Mouse (Mus musculus) intestine, embryonic 16.5 days (tissue): ENCODE results near the gene Cinp. TPM values are rescaled to one million over a fixed set of nuclear protein-coding genes. Genes with fewer than 3 reads are reported as not detected.

ENCODE experiments used
- ATAC-seq: fragments of 200-750 bp; cut with Nextera tagmentation; 2 replicates; pipeline ENCODE4 v1.8.0; 2017; ENCODE audit warnings: moderate TSS enrichment, moderate library complexity
- H3K27ac ChIP-seq: fragments of 300-500 bp; sonication (generic); 2 replicates; pipeline ENCODE4 v1.5.1; 2014; ENCODE audit warnings: mild to moderate bottlenecking, low read length
- H3K27me3 ChIP-seq: fragments of 300-500 bp; sonication (generic); replicated peaks from 2 replicates; pipeline ENCODE4 v1.6.1; 2014; ENCODE audit warnings: low read length, control low read depth, mixed read lengths; ENCODE audit not compliant: control insufficient read depth, insufficient read depth
- H3K36me3 ChIP-seq: fragments of 300-500 bp; sonication (generic); 2 replicates; pipeline ENCODE4 v1.6.1; 2014; ENCODE audit warnings: low read length, control low read depth; ENCODE audit not compliant: control insufficient read depth, insufficient read depth
- H3K4me1 ChIP-seq: fragments of 300-500 bp; sonication (generic); 2 replicates; pipeline ENCODE4 v1.6.1; 2014; ENCODE audit warnings: low read length, control low read depth, mixed read lengths; ENCODE audit not compliant: control insufficient read depth, insufficient read depth
- H3K4me2 ChIP-seq: fragments of 300-500 bp; sonication (generic); 2 replicates; pipeline ENCODE4 v1.6.1; 2014; ENCODE audit warnings: low read depth, low read length, control low read depth
- H3K4me3 ChIP-seq: fragments of 300-500 bp; sonication (generic); 2 replicates; pipeline ENCODE4 v1.5.1; 2014; ENCODE audit warnings: mild to moderate bottlenecking, low read length
- H3K9ac ChIP-seq: fragments of 300-500 bp; sonication (generic); 2 replicates; pipeline ENCODE4 v1.6.1; 2014; ENCODE audit warnings: low read depth, low read length
- H3K9me3 ChIP-seq: fragments of 300-500 bp; sonication (generic); 2 replicates; pipeline ENCODE4 v1.6.1; 2016; ENCODE audit warnings: low read length, control low read depth; ENCODE audit not compliant: control insufficient read depth
- WGBS: fragments of 180-500 bp; shearing (Covaris S2); extraction: QIAGEN DNeasy Blood & Tissue Kit; methylation state at CpG from one replicate; pipeline ENCODE4 v1.1.7; 2014; 5-methylcytosine and 5-hydroxymethylcytosine counted together
- polyA plus RNA-seq: library from polyadenylated mRNA; unstranded; fragments of >200 nt; fragmentation: Nextera tagmentation; extraction: Ambion mirVana; gene quantifications from 2 replicates; pipeline ENCODE4 v1.2.1, GENCODE M21; 2015

Gene Cinp
- polyA plus RNA-seq, 1 experiment from 2014 or later, result 72.7 TPM

GRCm38 (mm10) chr12:110841731-110842493 lies 47.0 kb downstream of the Cinp start:
- Histone ChIP-seq H3K9me3 (no peaks in the 10 kb centered on the region), H3K27me3 (no peaks in the 10 kb centered on the region), H3K4me3 (no peak overlapping the region), H3K9ac (no peak overlapping the region), H3K36me3 (no peaks in the 10 kb centered on the region), H3K4me2 (no peak overlapping the region), H3K4me1 (peaks cover 8% of the 10 kb centered on the region), H3K27ac (no peak overlapping the region)
- WGBS, result 70% methylated on average over 5 of the region's 5 CpGs
- no peak for ATAC-seq

DNA sequence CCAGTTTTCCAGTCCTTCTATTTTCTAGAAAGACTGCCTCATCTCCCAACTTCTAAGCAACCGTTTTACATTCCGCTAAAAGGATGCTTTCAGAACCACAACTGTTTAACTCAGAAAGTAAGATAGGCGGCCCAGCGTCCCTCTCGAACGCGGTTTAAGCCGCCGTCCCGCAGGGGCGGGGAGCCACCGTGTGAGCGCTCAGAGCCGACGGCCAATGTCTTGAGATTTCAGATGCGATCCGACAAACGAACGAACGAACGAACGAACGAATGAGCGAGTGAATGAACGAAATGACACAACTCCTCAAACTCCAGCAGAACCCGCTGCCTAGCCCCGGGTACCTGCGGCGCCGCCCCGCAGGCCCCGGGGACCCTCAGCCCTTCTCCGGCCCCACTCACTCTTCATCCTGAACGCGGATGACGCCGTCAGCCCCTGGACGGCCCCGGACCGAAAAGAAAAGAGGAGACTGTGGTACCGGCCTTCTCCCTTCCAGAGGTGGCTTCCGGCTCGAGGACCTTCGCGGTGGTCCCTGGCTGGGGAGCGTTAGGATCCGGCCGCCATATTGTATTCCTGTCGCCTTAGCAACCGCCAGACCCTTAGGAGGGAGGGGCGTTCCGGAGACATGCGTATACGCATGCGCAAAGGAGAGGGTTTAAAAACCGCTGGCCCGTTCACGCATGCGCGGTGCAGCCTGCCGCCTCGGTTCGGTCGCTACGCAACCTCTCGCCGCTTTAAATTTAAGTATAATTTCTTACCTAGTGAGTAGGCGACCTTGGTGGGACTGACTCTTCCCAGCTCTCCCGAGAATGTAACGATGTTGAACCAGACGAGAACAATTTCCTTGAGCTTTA lies 48.4 kb downstream of the Cinp start, which contains the start of gene Mok:
Gene Mok, minus strand, starts transcription at position 592 of the 851 bp plus-strand sequence.
- peak within 1 kb of the TSS; percentile 65 for H3K4me2 ChIP-seq
- ATAC-seq, result peak; percentile 42
- peak within 1 kb of the TSS; percentile 67 for H3K9ac ChIP-seq
- no peaks in the 10 kb centered on the region for H3K36me3 ChIP-seq
- peak within 1 kb of the TSS; percentile 87 for H3K4me3 ChIP-seq
- no peaks in the 10 kb centered on the region for H3K27me3 ChIP-seq
- no peak within 1 kb of the TSS for H3K27ac ChIP-seq
- H3K4me1 ChIP-seq, result peaks cover 2% of the 10 kb centered on the region; the same call in 1 of the 2 replicates
- under 1% methylated on average over 71 of the region's 71 CpGs for WGBS
- no peaks in the 10 kb centered on the region for H3K9me3 ChIP-seq

DNA sequence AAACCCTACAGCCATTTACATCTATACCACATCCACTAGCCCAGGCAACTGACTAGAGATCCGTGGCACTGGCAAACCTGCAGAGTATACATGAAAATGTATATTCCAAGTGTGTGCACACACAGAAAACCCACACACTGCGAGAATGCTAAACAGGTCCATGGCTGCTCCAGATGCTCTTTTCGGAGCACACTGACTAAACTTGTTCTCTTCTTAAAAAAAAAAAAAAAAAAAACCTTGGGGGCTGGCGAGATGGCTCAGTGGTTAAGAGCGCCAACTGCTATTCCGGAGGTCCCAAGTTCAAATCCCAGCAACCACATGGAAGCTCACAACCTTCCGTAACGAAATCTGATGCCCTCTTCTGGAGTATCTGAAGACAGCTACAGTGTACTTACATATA lies 51.1 kb downstream of the Cinp start:
- H3K27ac ChIP-seq, result no peak overlapping the region
- no peak for ATAC-seq
- H3K36me3 ChIP-seq, result no peaks in the 10 kb centered on the region
- no peaks in the 10 kb centered on the region for H3K9me3 ChIP-seq
- H3K9ac ChIP-seq, result no peak overlapping the region
- H3K4me3 ChIP-seq, result no peak overlapping the region
- peaks cover 2% of the 10 kb centered on the region; the same call in 1 of the 2 replicates for H3K4me1 ChIP-seq
- WGBS, result 92% methylated on average over 8 of the region's 8 CpGs
- no peaks in the 10 kb centered on the region for H3K27me3 ChIP-seq
- no peak overlapping the region for H3K4me2 ChIP-seq

GRCm38 (mm10) chr12:110837192-110837841 lies 51.6 kb downstream of the Cinp start:
- Histone ChIP-seq H3K4me3 (no peak overlapping the region), H3K9me3 (no peaks in the 10 kb centered on the region), H3K9ac (0 out of 2 replicates have a peak overlapping the region, but pooled peaks have one; percentile 24), H3K4me2 (no peak overlapping the region), H3K4me1 (peaks cover 2% of the 10 kb centered on the region; the same call in 1 of the 2 replicates), H3K27me3 (no peaks in the 10 kb centered on the region), H3K36me3 (no peaks in the 10 kb centered on the region), H3K27ac (no peak overlapping the region)
- WGBS, result 43% methylated on average over 5 of the region's 5 CpGs
- ATAC-seq, result no peak

DNA sequence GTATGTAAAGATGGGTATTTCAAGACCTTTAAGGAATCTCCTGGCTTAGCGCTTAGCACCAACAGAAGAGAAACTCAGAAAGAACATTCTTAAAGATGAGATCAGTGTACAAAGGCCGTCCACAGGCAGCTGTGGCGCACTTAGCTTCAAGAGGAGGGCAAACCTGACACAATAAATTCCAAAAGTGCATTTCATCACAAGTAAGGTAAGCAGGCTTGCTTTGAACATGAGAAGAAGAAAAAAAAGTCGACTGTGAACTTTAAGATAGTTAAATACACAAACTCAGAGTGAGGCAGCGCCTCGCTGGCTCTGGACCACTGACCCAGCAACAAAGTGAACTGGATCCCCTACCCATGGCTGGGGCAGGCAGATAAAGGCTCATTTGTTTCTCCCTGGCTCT lies 52.2 kb downstream of the Cinp start:
- no peak for ATAC-seq
- no peak overlapping the region for H3K27ac ChIP-seq
- peaks cover 2% of the 10 kb centered on the region; the same call in 1 of the 2 replicates for H3K4me1 ChIP-seq
- no peak overlapping the region for H3K4me3 ChIP-seq
- 0 out of 2 replicates have a peak overlapping the region, but pooled peaks have one; percentile 24 for H3K9ac ChIP-seq
- H3K9me3 ChIP-seq, result no peaks in the 10 kb centered on the region
- 28% methylated on average over 6 of the region's 6 CpGs for WGBS
- H3K36me3 ChIP-seq, result no peaks in the 10 kb centered on the region
- no peak overlapping the region for H3K4me2 ChIP-seq
- H3K27me3 ChIP-seq, result no peaks in the 10 kb centered on the region

DNA sequence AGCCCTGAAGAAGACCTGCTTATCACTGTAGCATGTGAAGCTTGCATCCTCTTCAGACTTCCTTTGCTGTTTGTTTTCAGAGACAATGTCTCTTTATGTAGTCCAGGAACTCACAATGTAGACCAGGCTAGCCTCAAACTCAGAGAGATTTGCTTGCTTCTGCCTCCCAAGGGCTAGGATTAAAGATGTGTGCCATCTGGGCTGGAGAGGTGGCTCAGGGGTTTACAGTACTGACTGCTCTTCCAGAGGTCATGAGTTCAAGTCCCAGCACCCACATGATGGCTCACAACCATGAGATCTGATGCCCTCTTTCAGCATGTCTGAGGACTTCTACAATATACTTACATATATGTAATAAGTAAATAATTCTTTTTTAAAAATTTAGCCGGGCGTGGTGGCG lies 53.8 kb downstream of the Cinp start:
- Histone ChIP-seq H3K27me3 (no peaks in the 10 kb centered on the region), H3K4me2 (no peak overlapping the region), H3K9me3 (no peaks in the 10 kb centered on the region), H3K4me1 (peaks cover 2% of the 10 kb centered on the region; the same call in 1 of the 2 replicates), H3K36me3 (no peaks in the 10 kb centered on the region), H3K9ac (no peak overlapping the region), H3K4me3 (no peak overlapping the region), H3K27ac (no peak overlapping the region)
- 100% methylated on average over 3 of the region's 3 CpGs for WGBS
- ATAC-seq, result no peak

- Histone ChIP-seq H3K36me3 (no peaks in the 10 kb centered on the region), H3K4me3 (no peak overlapping the region), H3K27me3 (no peaks in the 10 kb centered on the region), H3K27ac (no peak overlapping the region), H3K4me2 (no peak overlapping the region), H3K4me1 (no peaks in the 10 kb centered on the region), H3K9me3 (no peaks in the 10 kb centered on the region), H3K9ac (no peak overlapping the region)
- ATAC-seq, result no peak
- 86% methylated on average over 9 of the region's 11 CpGs for WGBS
These were observed 58.5 kb downstream of the Cinp start for GRCm38 (mm10) chr12:110830293-110831024.

DNA sequence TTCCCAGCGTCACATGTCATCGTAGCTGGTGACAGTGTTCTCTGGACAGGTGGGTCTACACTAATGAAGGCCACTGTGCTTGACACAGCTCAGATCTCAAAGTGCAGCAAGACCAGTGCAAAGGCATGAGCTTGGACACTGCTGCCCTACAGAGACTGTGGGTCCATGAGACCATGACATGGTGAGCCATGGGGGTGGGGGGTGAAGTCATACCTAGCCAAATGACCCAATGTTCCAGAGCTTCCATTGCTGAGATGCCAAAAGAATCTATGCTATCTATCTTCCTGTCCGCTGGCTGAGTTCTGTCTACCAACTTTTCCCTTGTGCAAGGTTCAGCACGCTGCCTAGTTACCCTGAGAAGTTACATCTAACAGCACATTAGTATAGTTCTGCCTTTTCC lies 60.0 kb downstream of the Cinp start:
- 95% methylated on average over 4 of the region's 4 CpGs for WGBS

More for the DNA sequence above, 60.0 kb downstream of the Cinp start:
- no peak overlapping the region for H3K27ac ChIP-seq
- H3K4me2 ChIP-seq, result no peak overlapping the region
- H3K9me3 ChIP-seq, result no peaks in the 10 kb centered on the region
- no peak overlapping the region for H3K9ac ChIP-seq
- no peak for ATAC-seq
- H3K27me3 ChIP-seq, result no peaks in the 10 kb centered on the region
- H3K36me3 ChIP-seq, result no peaks in the 10 kb centered on the region
- no peak overlapping the region for H3K4me3 ChIP-seq
- H3K4me1 ChIP-seq, result no peaks in the 10 kb centered on the region
